Mouse (Mus musculus) G1E (cell line): ENCODE data around the gene Apex2.

Experiments used
- CTCF ChIP-seq: IDR thresholded peaks from 2 replicates; pipeline ENCODE4 v1.5.1; 2012; ENCODE audit warnings: low read depth, low read length, inconsistent platforms, mixed read lengths
- GATA2 ChIP-seq: IDR thresholded peaks from 2 replicates; pipeline ENCODE4 v1.6.1; 2012; ENCODE audit warnings: low read depth, low read length, inconsistent platforms, borderline replicate concordance
- POLR2AphosphoS5 ChIP-seq: IDR thresholded peaks from 2 replicates; pipeline ENCODE4 v1.6.1; 2012; ENCODE audit warnings: low read depth, low read length, inconsistent platforms; ENCODE audit not compliant: insufficient replicate concordance
- TAL1 ChIP-seq: conservative IDR thresholded peaks from 2 replicates; pipeline ENCODE4 v1.6.1; 2012; ENCODE audit warnings: low read depth, low read length, inconsistent platforms, mixed read lengths

GRCm38 (mm10) chrX:150511274-150511673, 78.4 kb downstream of the Apex2 start:
- TF ChIP-seq CTCF (no peak), GATA2 (no peak), TAL1 (no peak), POLR2AphosphoS5 (no peak)
